27 mouse cellular contexts compared by ENCODE assay signal in genomic region chr11:67513001-67513400, GRCm38 (mm10). TPM values are rescaled to one million over a fixed set of nuclear protein-coding genes. Genes with fewer than 3 reads are reported as not detected.
DNase-seq lines count a peak whose midpoint lies in the region; ATAC-seq and TF ChIP-seq lines count a peak whose summit lies in the region.
"Had no signal": no experiment of that assay in that cellular context is flagged by ENCODE, and none has a peak within 500 bp of the region (broad histone marks: within the 10 kb centered on the region; RNA-seq: fewer than 3 reads in every experiment).

No protein-coding gene starts in this region.

- no peak overlapping the region for H3K27ac ChIP-seq in midbrain, postnatal 0 days (ENCODE audit: low read depth, low read length)
- H3K27ac ChIP-seq in midbrain, embryonic 13.5 days: no peak overlapping the region
- H3K27ac ChIP-seq: embryonic facial prominence, embryonic 15.5 days; gastrocnemius, adult 2 months; heart, embryonic 15.5 days; hindbrain, embryonic 14.5 days; hindbrain, postnatal 0 days had no signal

- H3K9ac ChIP-seq in midbrain, postnatal 0 days (replicated peaks; ENCODE audit: low read length, poor library complexity, severe bottlenecking): no peak overlapping the region
- no peak overlapping the region for H3K9ac ChIP-seq in midbrain, embryonic 13.5 days (replicated peaks)
- H3K9ac ChIP-seq: embryonic facial prominence, embryonic 15.5 days; forebrain, postnatal 0 days; heart, embryonic 12.5 days; heart, embryonic 15.5 days; hindbrain, embryonic 14.5 days had no signal

- 0 out of 2 replicates have a peak, but pooled peaks cover 6% of the 10 kb centered on the region for H3K4me1 ChIP-seq in midbrain, postnatal 0 days (ENCODE audit: insufficient read depth, low read length)
- H3K4me1 ChIP-seq in midbrain, embryonic 13.5 days (replicated peaks): no peaks in the 10 kb centered on the region

- intact Hi-C loops in left cerebral cortex, postnatal 4 days (cut with DNase I): no loop called here

- 88% methylated on average over 4 of the region's 4 CpGs for WGBS in midbrain, postnatal 0 days
- 91% methylated on average over 4 of the region's 4 CpGs for WGBS in midbrain, embryonic 13.5 days

- TF ChIP-seq CTCF in midbrain, postnatal 0 days (IDR thresholded peaks at IDR 0.05): no peak

- no peak for ATAC-seq in midbrain, postnatal 0 days (ENCODE audit: low FRiP score)
- ATAC-seq in midbrain, embryonic 13.5 days: no peak
- ATAC-seq: forebrain, embryonic 14.5 days; forebrain, postnatal 0 days; hindbrain, postnatal 0 days; inflammation-experienced regulatory T-cells, adult 6 months; intestine, embryonic 16.5 days had no signal

- peak; percentile 61 to 65 for DNase-seq in cerebellum, postnatal 14 days
- DNase-seq in cerebellum, adult 11 months: no peak
- DNase-seq in left cerebral cortex, postnatal 4 days: peak; percentile 40
- DNase-seq in left cerebral cortex, adult 9 months (ENCODE audit: low spot score in 2 of 2): no peak
- DNase-seq in midbrain, postnatal 0 days (ENCODE audit: low spot score): peak; percentile 21
- DNase-seq: adrenal gland, adult 2 months; adrenal gland, postnatal 14 days; B cell, adult 2 months; cerebellum, adult 9-10 months; embryo, embryonic 11 days; forebrain, postnatal 0 days; gastrocnemius, adult 2 months; gastrocnemius, postnatal 14 days; heart, adult 11 months; heart, postnatal 14 days; heart, postnatal 4 days had no signal

- H3K36me3 ChIP-seq in midbrain, postnatal 0 days (ENCODE audit: insufficient read depth, low read length): no peaks in the 10 kb centered on the region
- no peaks in the 10 kb centered on the region for H3K36me3 ChIP-seq in midbrain, embryonic 13.5 days
- H3K36me3 ChIP-seq: embryonic facial prominence, embryonic 15.5 days; G1E; heart, embryonic 12.5 days; heart, embryonic 15.5 days had no signal

- H3K9me3 ChIP-seq in midbrain, postnatal 0 days (ENCODE audit: low read length): no peaks in the 10 kb centered on the region
- no peaks in the 10 kb centered on the region for H3K9me3 ChIP-seq in midbrain, embryonic 13.5 days
- H3K9me3 ChIP-seq: embryonic facial prominence, embryonic 15.5 days; heart, embryonic 15.5 days had no signal

- H3K4me3 ChIP-seq in midbrain, postnatal 0 days (ENCODE audit: low read depth, low read length): no peak overlapping the region
- no peak overlapping the region for H3K4me3 ChIP-seq in midbrain, embryonic 13.5 days (replicated peaks)
- H3K4me3 ChIP-seq: embryonic facial prominence, embryonic 15.5 days; gastrocnemius, adult 2 months; heart, embryonic 12.5 days; heart, embryonic 15.5 days had no signal

- no peaks in the 10 kb centered on the region for H3K27me3 ChIP-seq in midbrain, postnatal 0 days (ENCODE audit: insufficient read depth, low read length)
- no peaks in the 10 kb centered on the region for H3K27me3 ChIP-seq in midbrain, embryonic 13.5 days
- H3K27me3 ChIP-seq: CH12.LX; embryonic facial prominence, embryonic 15.5 days; heart, embryonic 12.5 days; heart, embryonic 15.5 days had no signal

- no peak overlapping the region for H3K4me2 ChIP-seq in midbrain, postnatal 0 days (ENCODE audit: low read depth, low read length, poor library complexity, severe bottlenecking)
- no peak overlapping the region for H3K4me2 ChIP-seq in midbrain, embryonic 13.5 days (replicated peaks)
- H3K4me2 ChIP-seq: embryonic facial prominence, embryonic 15.5 days; heart, embryonic 12.5 days; heart, embryonic 15.5 days; hindbrain, embryonic 14.5 days had no signal

RNA-seq across cellular contexts. Expression of gene Gas7, which starts 57.8 kb away (rescaled TPM):
- 100 to 1,000 TPM; 371 to 375 TPM for total RNA-seq in left cerebral cortex, postnatal 4 days (2021)
- total RNA-seq in midbrain, postnatal 0 days (2014; rRNA removed): 118 and 135 TPM in 2 replicates
- polyA plus RNA-seq in midbrain, postnatal 0 days (2015; fragmentation: Nextera tagmentation; extraction: Ambion mirVana): 80.3 and 82.1 TPM in 2 replicates
- 11.9 TPM in 2 replicates for polyA plus RNA-seq in midbrain, embryonic 13.5 days (2015; fragmentation: Nextera tagmentation; extraction: Ambion mirVana)
- polyA plus RNA-seq: G1E had no signal

Comparison
In these comparisons a context has a peak if more than half of its experiments do, and no peak if none do; other contexts are left out.
1. DNase-seq: peak in cerebellum, postnatal 14 days (2 of 2), left cerebral cortex, postnatal 4 days (single experiment) and midbrain, postnatal 0 days (single experiment); none in cerebellum, adult 11 months (single experiment) and left cerebral cortex, adult 9 months (0 of 2).